Mouse (Mus musculus) MEL (cell line): ENCODE data around the gene Il1rapl1. TPM values are rescaled to one million over a fixed set of nuclear protein-coding genes. Genes with fewer than 3 reads are reported as not detected.

Experiments
- DNase-seq: peaks from one replicate; pipeline ENCODE4 v3.0.0; 2011; ENCODE audit warnings: low read depth, low spot score
- H3K27ac ChIP-seq: 2 replicates; pipeline ENCODE4 v1.5.1; 2012; ENCODE audit warnings: low read depth, mild to moderate bottlenecking, control low read depth, low read length, moderate library complexity; ENCODE audit not compliant: control insufficient read depth
- H3K27me3 ChIP-seq, 2 experiments: fragments of 150-350 bp in 1 of 2; sonication (generic) in 1 of 2; 2 replicates each; pipeline ENCODE4 v1.6.1; 2012; ENCODE audit warnings: low read length in 2 of 2, mild to moderate bottlenecking in 2 of 2, improper control_type of control experiment in 1 of 2, moderate library complexity in 1 of 2; ENCODE audit not compliant: insufficient read depth in 2 of 2, control insufficient read depth in 1 of 2
- H3K36me3 ChIP-seq, 2 experiments: 2 replicates each; pipeline ENCODE4 v1.6.1; 2012 to 2014; ENCODE audit warnings: low read length in 2 of 2, improper control_type of control experiment in 1 of 2, inconsistent platforms in 1 of 2, mild to moderate bottlenecking in 1 of 2; ENCODE audit not compliant: insufficient read depth in 2 of 2, control insufficient read depth in 1 of 2
- H3K4me1 ChIP-seq, 2 experiments: fragments of 150-350 bp in 1 of 2; sonication (generic) in 1 of 2; 2 replicates each; pipeline ENCODE4 v1.6.1; 2012; ENCODE audit warnings: low read length in 2 of 2, improper control_type of control experiment in 1 of 2, mild to moderate bottlenecking in 1 of 2; ENCODE audit not compliant: insufficient read depth in 2 of 2, control insufficient read depth in 1 of 2
- H3K4me3 ChIP-seq, 2 experiments: fragments of 150-350 bp in 1 of 2; sonication (generic) in 1 of 2; 2 replicates each; pipeline ENCODE4 v1.5.1; 2012; ENCODE audit warnings: low read depth in 2 of 2, low read length in 2 of 2, mild to moderate bottlenecking in 2 of 2, moderate library complexity in 2 of 2, control low read depth in 1 of 2, improper control_type of control experiment in 1 of 2; ENCODE audit not compliant: control insufficient read depth in 1 of 2, insufficient read depth in 1 of 2
- H3K79me2 ChIP-seq: 2 replicates; pipeline ENCODE4 v1.6.1; 2012; ENCODE audit warnings: mild to moderate bottlenecking, low read length, moderate library complexity; ENCODE audit not compliant: control insufficient read depth, poor library complexity, insufficient read depth
- H3K9ac ChIP-seq: 2 replicates; pipeline ENCODE4 v1.6.1; 2012; ENCODE audit warnings: low read depth, mild to moderate bottlenecking, control low read depth, low read length, moderate library complexity; ENCODE audit not compliant: control insufficient read depth, poor library complexity, severe bottlenecking
- H3K9me3 ChIP-seq: fragments of 150-350 bp; sonication (generic); replicated peaks from 2 replicates; pipeline ENCODE4 v1.6.1; 2012; ENCODE audit warnings: mild to moderate bottlenecking, low read length, improper control_type of control experiment, moderate library complexity; ENCODE audit not compliant: insufficient read depth
- BHLHE40 ChIP-seq: IDR thresholded peaks from 2 replicates; pipeline ENCODE4 v1.6.1; 2012; ENCODE audit warnings: low read depth, mild to moderate bottlenecking, inconsistent platforms, low read length, improper control_type of control experiment, borderline replicate concordance
- CTCF ChIP-seq, 3 experiments: IDR thresholded peaks in 2 of 3; conservative IDR thresholded peaks in 1 of 3; 2 replicates each; pipeline ENCODE4 v1.5.1; 2011 to 2012; ENCODE audit warnings: low read length in 3 of 3, low read depth in 2 of 3, mild to moderate bottlenecking in 2 of 3, improper control_type of control experiment in 1 of 3, inconsistent platforms in 1 of 3, mixed read lengths in 1 of 3, moderate library complexity in 1 of 3; ENCODE audit not compliant: control insufficient read depth in 1 of 3, insufficient read depth in 1 of 3, poor library complexity in 1 of 3, severe bottlenecking in 1 of 3
- ELF1 ChIP-seq: IDR thresholded peaks from 2 replicates; pipeline ENCODE4 v1.6.1; 2014; ENCODE audit warnings: low read depth, mild to moderate bottlenecking, inconsistent platforms, low read length, improper control_type of control experiment, moderate library complexity
- EP300 ChIP-seq, 2 experiments: IDR thresholded peaks; 2 replicates each; pipeline ENCODE4 v1.6.1; 2011; ENCODE audit warnings: improper control_type of control experiment in 2 of 2, low read length in 2 of 2, low read depth in 1 of 2, mild to moderate bottlenecking in 1 of 2
- ETS1 ChIP-seq: IDR thresholded peaks from 2 replicates; pipeline ENCODE4 v1.6.1; 2012; ENCODE audit warnings: low read depth, mild to moderate bottlenecking, inconsistent platforms, low read length, improper control_type of control experiment, moderate library complexity
- GATA1 ChIP-seq: IDR thresholded peaks from 2 replicates; pipeline ENCODE4 v1.6.1; 2011; ENCODE audit warnings: low read depth, low read length, improper control_type of control experiment
- JUND ChIP-seq: IDR thresholded peaks from 2 replicates; pipeline ENCODE4 v1.6.1; 2011; ENCODE audit warnings: low read depth, mild to moderate bottlenecking, improper control_type of control experiment, low read length
- KAT2A ChIP-seq: conservative IDR thresholded peaks from 2 replicates; pipeline ENCODE4 v1.6.1; 2012; ENCODE audit warnings: low read depth, low read length, improper control_type of control experiment, inconsistent platforms
- MAFK ChIP-seq: IDR thresholded peaks from 2 replicates; pipeline ENCODE4 v1.6.1; 2011; ENCODE audit warnings: low read depth, mild to moderate bottlenecking, low read length, improper control_type of control experiment, borderline replicate concordance
- MAZ ChIP-seq: IDR thresholded peaks from 2 replicates; pipeline ENCODE4 v1.6.1; 2012; ENCODE audit warnings: low read depth, mild to moderate bottlenecking, inconsistent platforms, low read length, improper control_type of control experiment
- MYC ChIP-seq: IDR thresholded peaks from 2 replicates; pipeline ENCODE4 v1.6.1; 2011; ENCODE audit warnings: low read depth, mild to moderate bottlenecking, low read length, improper control_type of control experiment, moderate library complexity
- NELFE ChIP-seq: IDR thresholded peaks from 2 replicates; pipeline ENCODE4 v1.6.1; 2011; ENCODE audit warnings: low read depth, low read length, improper control_type of control experiment
- NRF1 ChIP-seq: IDR thresholded peaks from 2 replicates; pipeline ENCODE4 v1.6.1; 2014; ENCODE audit warnings: low read depth, mild to moderate bottlenecking, inconsistent platforms, low read length, improper control_type of control experiment, moderate library complexity; ENCODE audit not compliant: poor library complexity, insufficient read depth, severe bottlenecking
- POLR2A ChIP-seq, 2 experiments: IDR thresholded peaks; 2 replicates each; pipeline ENCODE4 v1.6.1; 2011 to 2012; ENCODE audit warnings: low read length in 2 of 2, mild to moderate bottlenecking in 2 of 2, control low read depth in 1 of 2, improper control_type of control experiment in 1 of 2, low read depth in 1 of 2, moderate library complexity in 1 of 2; ENCODE audit not compliant: control insufficient read depth in 1 of 2, insufficient read depth in 1 of 2, poor library complexity in 1 of 2
- POLR2AphosphoS2 ChIP-seq: IDR thresholded peaks from 2 replicates; pipeline ENCODE4 v1.6.1; 2011; ENCODE audit warnings: low read length, improper control_type of control experiment
- POLR2AphosphoS5 ChIP-seq: IDR thresholded peaks from 2 replicates; pipeline ENCODE4 v1.6.1; 2012; ENCODE audit warnings: low read depth, borderline replicate concordance, mild to moderate bottlenecking, inconsistent platforms, low read length, moderate library complexity, mixed read lengths
- SIN3A ChIP-seq: IDR thresholded peaks from 2 replicates; pipeline ENCODE4 v1.6.1; 2012; ENCODE audit warnings: low read length, improper control_type of control experiment, inconsistent platforms
- SMC3 ChIP-seq: IDR thresholded peaks from 2 replicates; pipeline ENCODE4 v1.6.1; 2011; ENCODE audit warnings: low read depth, low read length, improper control_type of control experiment
- TAL1 ChIP-seq: IDR thresholded peaks from 2 replicates; pipeline ENCODE4 v1.6.1; 2012; ENCODE audit warnings: mild to moderate bottlenecking, inconsistent platforms, low read length, moderate library complexity, mixed read lengths
- TBP ChIP-seq: IDR thresholded peaks from 2 replicates; pipeline ENCODE4 v1.8.0; 2011; ENCODE audit warnings: low read depth, low read length, improper control_type of control experiment
- TCF12 ChIP-seq: IDR thresholded peaks from 2 replicates; pipeline ENCODE4 v1.6.1; 2014; ENCODE audit warnings: low read depth, mild to moderate bottlenecking, inconsistent platforms, low read length, improper control_type of control experiment, moderate library complexity
- ZKSCAN1 ChIP-seq: IDR thresholded peaks from 2 replicates; pipeline ENCODE4 v1.6.1; 2012; ENCODE audit warnings: low read depth, mild to moderate bottlenecking, inconsistent platforms, low read length, improper control_type of control experiment, moderate library complexity
- ZMIZ1 ChIP-seq: IDR thresholded peaks from 2 replicates; pipeline ENCODE4 v1.6.1; 2012; ENCODE audit warnings: low read depth, mild to moderate bottlenecking, inconsistent platforms, low read length, improper control_type of control experiment, moderate library complexity
- ZNF384 ChIP-seq: IDR thresholded peaks from 2 replicates; pipeline ENCODE4 v1.6.1; 2012; ENCODE audit warnings: low read depth, mild to moderate bottlenecking, inconsistent platforms, low read length, improper control_type of control experiment
- polyA plus RNA-seq, 2 experiments: library from polyadenylated mRNA; stranded (reverse) in 1 of 2; unstranded in 1 of 2; fragments of >175 nt in 1 of 2; fragments of >200 nt in 1 of 2; gene quantifications; 2 replicates each; pipeline versions ENCODE4 v1.2.1 to v1.2.4; 2012; ENCODE audit warnings: low replicate concordance in 2 of 2, low read depth in 1 of 2; ENCODE audit not compliant: insufficient read length in 2 of 2, insufficient read depth in 1 of 2, missing spikeins in 1 of 2
- total RNA-seq: library from RNA; depleted of rRNA; stranded (reverse); fragments of 300-350 nt; gene quantifications from 2 replicates; pipeline ENCODE4 v1.2.3, GENCODE M21; 2012

Gene Il1rapl1
- total and polyA plus RNA-seq, 3 experiments: not detected

GRCm38 (mm10) chrX:88089873-88090272 lies 25.6 kb downstream of the Il1rapl1 start:
- TF ChIP-seq ELF1 (no peak), GATA1 (no peak), EP300 (IDR thresholded peaks at IDR 0.05; ENCODE audit: low read depth in 1 of 2, low read length in 2 of 2) (no peak), SIN3A (no peak), POLR2AphosphoS5 (no peak), BHLHE40 (no peak), POLR2AphosphoS2 (no peak), CTCF (IDR thresholded peaks at IDR 0.05 in 2 of 3, conservative IDR thresholded peaks at IDR 0.05 in 1 of 3; ENCODE audit: control insufficient read depth in 1 of 3, insufficient read depth in 1 of 3, low read depth in 2 of 3, low read length in 3 of 3, poor library complexity in 1 of 3, severe bottlenecking in 1 of 3) (no peak), MYC (no peak), ZNF384 (no peak), POLR2A (IDR thresholded peaks at IDR 0.05; ENCODE audit: control insufficient read depth in 1 of 2, insufficient read depth in 1 of 2, low read depth in 1 of 2, low read length in 2 of 2, poor library complexity in 1 of 2) (no peak), ZKSCAN1 (no peak), JUND (no peak), MAZ (no peak), ETS1 (no peak), TBP (no peak), KAT2A (no peak), ZMIZ1 (no peak), MAFK (no peak)
- H3K4me1 ChIP-seq: no peaks in the 10 kb centered on the region
- H3K9me3 ChIP-seq: no peaks in the 10 kb centered on the region
- no peak for DNase-seq
- H3K9ac ChIP-seq: no peak overlapping the region
- no peak overlapping the region for H3K27ac ChIP-seq
- no peaks in the 10 kb centered on the region for H3K27me3 ChIP-seq
- no peaks in the 10 kb centered on the region for H3K79me2 ChIP-seq
- H3K4me3 ChIP-seq: no peak overlapping the region
- no peaks in the 10 kb centered on the region for H3K36me3 ChIP-seq

GRCm38 (mm10) chrX:88072741-88073419 lies 42.6 kb downstream of the Il1rapl1 start:
- H3K9me3 ChIP-seq: no peaks in the 10 kb centered on the region
- H3K27me3 ChIP-seq: no peaks in the 10 kb centered on the region
- no peak for DNase-seq
- H3K4me3 ChIP-seq: no peak overlapping the region
- no peak overlapping the region for H3K9ac ChIP-seq
- TF ChIP-seq MYC: no peak
- TF ChIP-seq TCF12: no peak
- no peak for TF ChIP-seq TAL1
- no peak for TF ChIP-seq NRF1
- TF ChIP-seq ZMIZ1: no peak
- TF ChIP-seq BHLHE40: no peak
- no peak for TF ChIP-seq ETS1
- TF ChIP-seq SMC3: no peak
- TF ChIP-seq NELFE: no peak
- TF ChIP-seq EP300 (IDR thresholded peaks at IDR 0.05; ENCODE audit: low read depth in 1 of 2, low read length in 2 of 2): no peak
- H3K36me3 ChIP-seq: no peaks in the 10 kb centered on the region
- H3K79me2 ChIP-seq: no peaks in the 10 kb centered on the region
- no peak overlapping the region for H3K27ac ChIP-seq
- no peaks in the 10 kb centered on the region for H3K4me1 ChIP-seq
